Mouse (Mus musculus): Measurements from ENCODE around the gene Nppa. TPM values are rescaled to one million over a fixed set of nuclear protein-coding genes. Genes with fewer than 3 reads are reported as not detected.
A peak's percentile ranks its signal among the peaks of the same experiment; 100 is the strongest.

Gene Nppa
- polyA plus RNA-seq (2015; fragmentation: Nextera tagmentation; extraction: Ambion mirVana) = 0.36 and 6.1 TPM in 2 replicates

DNA sequence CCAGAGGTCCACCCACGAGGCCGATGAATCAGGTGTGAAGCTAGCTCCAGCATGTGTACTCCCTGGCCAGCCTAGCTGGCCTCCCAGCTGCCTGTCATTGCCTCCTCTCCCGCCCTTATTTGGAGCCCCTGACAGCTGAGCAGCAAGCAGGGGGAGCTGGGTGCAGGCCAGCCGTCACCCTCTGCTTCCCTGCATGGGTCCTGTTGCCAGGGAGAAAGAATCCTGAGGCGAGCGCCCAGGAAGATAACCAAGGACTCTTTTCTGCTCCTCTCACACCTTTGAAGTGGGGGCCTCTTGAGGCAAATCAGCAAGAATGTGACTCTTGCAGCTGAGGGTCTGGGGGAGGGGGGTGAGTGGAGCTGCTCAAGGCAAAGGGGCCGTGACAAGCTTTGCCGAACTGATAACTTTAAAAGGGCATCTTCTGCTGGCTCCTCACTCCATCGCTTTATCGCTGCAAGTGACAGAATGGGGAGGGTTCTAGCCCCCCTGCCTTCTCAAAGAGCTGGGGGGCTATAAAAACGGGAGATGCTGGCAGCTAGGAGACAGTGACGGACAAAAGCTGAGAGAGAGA lies at the start of gene Nppa:
Gene Nppa (plus strand): TSS at position 521 of the 571 bp plus-strand sequence.
- peaks cover 31% of the 10 kb centered on the region for H3K4me1 ChIP-seq (replicated peaks)
- H3K36me3 ChIP-seq = peaks cover 26% of the 10 kb centered on the region
- H3K9me3 ChIP-seq = no peaks in the 10 kb centered on the region
- H3K4me2 ChIP-seq = no peak within 1 kb of the TSS
- peak; percentile 33; the same call in 1 of the 2 replicates for ATAC-seq (ENCODE audit: low read depth)
- H3K9ac ChIP-seq = peak within 1 kb of the TSS; percentile 12; the same call in 1 of the 2 replicates
- WGBS = 29% methylated on average over 12 of the region's 12 CpGs
- H3K4me3 ChIP-seq = no peak within 1 kb of the TSS
- no peaks in the 10 kb centered on the region for H3K27me3 ChIP-seq
- H3K27ac ChIP-seq (replicated peaks) = peak within 1 kb of the TSS; percentile 65

DNA sequence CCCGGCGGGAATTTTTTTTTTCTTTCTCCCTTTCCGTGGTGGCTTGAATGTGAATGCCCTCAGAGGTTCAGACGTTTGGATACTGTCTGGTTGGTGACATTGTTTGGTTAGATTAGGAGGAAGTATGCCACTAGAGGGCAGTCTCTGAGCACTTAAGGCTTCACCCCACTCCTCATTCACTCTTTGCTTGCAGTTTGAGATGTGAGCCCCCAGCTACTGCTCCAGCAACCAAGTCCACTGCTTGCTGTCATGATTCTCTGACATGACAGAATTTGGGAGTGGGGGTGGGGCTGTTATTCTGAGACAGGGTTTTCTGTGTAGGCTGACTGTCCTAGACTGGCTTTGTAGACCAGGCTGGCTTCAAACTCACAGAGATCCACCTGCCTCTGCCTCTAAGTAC lies 46.9 kb upstream of the Nppa start:
- H3K4me2 ChIP-seq = no peak overlapping the region

DNA sequence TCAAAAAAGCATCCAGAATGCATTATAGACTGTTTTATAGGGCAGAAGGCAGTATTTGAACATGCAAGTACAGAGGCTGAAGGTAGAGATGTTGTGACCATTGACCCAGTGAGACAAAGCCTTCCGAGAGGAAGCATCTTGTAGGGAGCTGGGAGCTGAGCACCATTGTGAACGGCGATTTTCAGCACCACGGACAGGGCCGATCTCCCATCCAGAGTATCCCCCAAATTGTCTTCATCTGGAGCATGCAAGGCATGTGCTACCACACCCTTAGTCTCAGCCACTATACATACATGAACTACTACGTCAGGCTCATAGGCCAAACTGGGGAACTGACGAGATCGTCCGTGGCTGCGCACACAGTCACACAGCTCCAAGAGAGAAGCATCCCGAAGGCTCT lies 43.4 kb upstream of the Nppa start:
- Histone ChIP-seq H3K36me3 (peaks cover 3% of the 10 kb centered on the region; the same call in 1 of the 2 replicates), H3K27me3 (no peaks in the 10 kb centered on the region), H3K27ac (replicated peaks) (no peak overlapping the region), H3K4me2 (no peak overlapping the region), H3K4me3 (no peak overlapping the region), H3K4me1 (replicated peaks) (no peaks in the 10 kb centered on the region), H3K9me3 (no peaks in the 10 kb centered on the region), H3K9ac (no peak overlapping the region)
- ATAC-seq (ENCODE audit: low read depth) = no peak
- WGBS = 35% methylated on average over 11 of the region's 11 CpGs

More for the DNA sequence above, 46.9 kb upstream of the Nppa start:
- 15% methylated on average over 4 of the region's 4 CpGs for WGBS
- Histone ChIP-seq H3K4me3 (no peak overlapping the region), H3K9ac (no peak overlapping the region), H3K27me3 (no peaks in the 10 kb centered on the region), H3K27ac (replicated peaks) (no peak overlapping the region), H3K36me3 (peaks cover 23% of the 10 kb centered on the region), H3K9me3 (no peaks in the 10 kb centered on the region), H3K4me1 (replicated peaks) (no peaks in the 10 kb centered on the region)
- no peak for ATAC-seq (ENCODE audit: low read depth)

DNA sequence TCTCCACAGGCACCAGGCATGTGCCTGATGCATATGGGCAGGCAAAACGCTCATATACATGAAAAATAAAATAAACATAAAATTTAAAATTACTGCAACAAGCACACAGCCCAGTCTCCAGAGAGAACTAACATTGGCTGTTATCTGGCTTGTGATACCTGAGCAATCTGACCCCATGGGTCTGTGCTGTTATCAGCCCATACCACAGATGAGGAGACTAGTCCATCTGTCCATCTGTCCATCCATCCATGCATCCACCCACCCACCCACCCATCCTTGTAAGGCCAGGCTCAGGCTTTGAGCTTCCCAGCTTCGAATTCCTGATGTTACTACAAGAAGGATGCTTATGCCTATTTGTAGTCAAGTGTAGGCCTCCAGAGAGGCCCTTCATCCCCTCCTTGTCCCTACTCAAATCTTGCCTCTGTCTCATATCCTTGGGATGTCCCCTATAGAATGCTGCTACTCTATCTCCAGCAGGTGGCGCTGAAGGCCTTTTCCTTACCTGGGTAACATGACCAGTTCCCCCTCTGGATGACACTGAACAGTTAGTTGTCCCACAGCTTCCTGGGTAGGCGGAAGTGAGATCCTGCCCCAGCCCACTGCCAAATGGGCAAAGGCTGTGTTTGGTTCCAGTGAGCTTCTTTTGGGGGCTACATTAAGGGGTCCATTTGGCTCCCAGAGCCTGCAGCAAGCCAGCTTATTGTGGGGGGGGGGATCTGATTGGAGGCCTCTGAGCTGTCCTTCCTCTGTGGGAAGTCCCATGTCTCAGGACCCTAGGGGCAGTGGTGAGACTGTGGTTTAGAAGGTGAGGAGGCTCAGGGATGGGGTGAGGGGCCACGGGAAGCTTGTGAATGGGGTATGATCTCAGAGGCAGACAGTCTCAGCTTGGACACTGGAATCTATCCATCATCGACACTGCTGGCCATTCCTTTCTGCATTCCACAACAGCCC lies 40.4 kb upstream of the Nppa start:
- 44% methylated on average over 6 of the region's 6 CpGs for WGBS

DNA sequence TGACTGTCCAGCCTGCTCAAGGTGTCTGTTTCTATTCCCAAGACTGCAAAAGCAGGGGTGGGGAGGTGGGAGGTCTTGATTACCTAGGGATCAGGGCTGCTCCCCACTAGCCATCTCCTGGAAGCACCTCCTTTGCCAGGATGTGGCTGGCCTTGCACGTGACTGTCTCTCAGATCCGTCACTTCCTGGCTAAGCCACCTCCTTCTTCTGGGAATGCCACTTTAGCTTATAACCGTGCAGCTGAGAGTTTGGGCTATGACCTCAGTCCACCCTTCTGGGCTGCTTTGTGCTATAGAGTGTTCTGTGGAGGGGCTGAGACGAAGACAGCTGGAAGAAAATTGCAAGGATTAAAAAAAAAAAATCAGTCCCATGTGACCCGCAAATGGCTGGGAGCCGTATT lies 37.7 kb upstream of the Nppa start:
- Histone ChIP-seq H3K4me1 (replicated peaks) (no peaks in the 10 kb centered on the region), H3K36me3 (no peaks in the 10 kb centered on the region), H3K9me3 (no peaks in the 10 kb centered on the region), H3K27ac (replicated peaks) (no peak overlapping the region), H3K9ac (no peak overlapping the region), H3K27me3 (no peaks in the 10 kb centered on the region), H3K4me3 (no peak overlapping the region), H3K4me2 (no peak overlapping the region)
- ATAC-seq (ENCODE audit: low read depth) = no peak
- WGBS = 61% methylated on average over 6 of the region's 6 CpGs

More for the DNA sequence above, 40.4 kb upstream of the Nppa start:
- H3K36me3 ChIP-seq = no peaks in the 10 kb centered on the region
- H3K9me3 ChIP-seq = no peaks in the 10 kb centered on the region
- no peak overlapping the region for H3K27ac ChIP-seq (replicated peaks)
- no peaks in the 10 kb centered on the region for H3K4me1 ChIP-seq (replicated peaks)
- no peaks in the 10 kb centered on the region for H3K27me3 ChIP-seq
- peak; percentile 78; the same call in 1 of the 2 replicates for ATAC-seq (ENCODE audit: low read depth)
- H3K4me2 ChIP-seq = no peak overlapping the region
- no peak overlapping the region for H3K4me3 ChIP-seq
- H3K9ac ChIP-seq = no peak overlapping the region

DNA sequence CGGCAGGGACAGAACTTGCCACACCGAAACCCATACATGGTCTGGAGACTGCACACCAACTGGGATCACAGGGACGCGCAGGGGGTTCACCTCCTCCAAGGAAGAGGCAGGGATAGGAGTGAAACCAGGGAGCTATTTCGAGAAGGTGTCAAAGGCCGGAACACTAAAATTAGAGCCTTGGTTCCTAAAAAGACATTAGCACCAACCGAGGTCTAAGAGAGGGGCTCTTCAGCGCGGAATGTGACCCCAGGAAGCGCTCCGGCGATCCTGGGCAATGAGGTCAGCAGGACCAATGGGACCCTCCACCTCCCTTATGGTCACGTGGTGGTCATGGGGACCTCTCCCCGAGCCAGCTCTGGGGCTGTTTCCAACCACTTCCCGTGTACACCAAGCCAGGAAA lies 36.9 kb upstream of the Nppa start:
- WGBS = 87% methylated on average over 15 of the region's 15 CpGs
- H3K9ac ChIP-seq = no peak overlapping the region
- H3K4me2 ChIP-seq = no peak overlapping the region
- no peak for ATAC-seq (ENCODE audit: low read depth)
- no peaks in the 10 kb centered on the region for H3K36me3 ChIP-seq
- H3K27me3 ChIP-seq = no peaks in the 10 kb centered on the region
- H3K9me3 ChIP-seq = no peaks in the 10 kb centered on the region
- H3K27ac ChIP-seq (replicated peaks) = no peak overlapping the region
- no peaks in the 10 kb centered on the region for H3K4me1 ChIP-seq (replicated peaks)
- no peak overlapping the region for H3K4me3 ChIP-seq

DNA sequence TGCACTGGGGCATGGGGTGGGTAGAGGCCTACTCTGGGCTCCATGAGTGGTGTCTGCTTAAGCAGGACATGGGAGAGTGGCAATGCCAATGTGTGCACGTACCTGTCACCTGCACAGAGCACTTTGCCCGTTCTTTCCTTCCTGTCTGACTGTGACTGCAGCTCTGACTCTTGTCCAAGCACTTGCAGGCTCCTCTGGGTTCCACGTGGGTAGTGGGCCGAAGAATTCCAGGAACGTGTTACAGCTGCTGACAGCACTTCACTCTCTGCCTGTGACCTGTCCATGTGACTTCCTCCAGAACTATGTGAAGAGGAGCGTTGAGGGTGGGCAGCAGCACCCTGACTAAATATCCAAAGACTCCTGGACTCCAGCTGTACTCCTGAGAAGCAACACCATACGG lies 34.8 kb upstream of the Nppa start:
- no peak overlapping the region for H3K4me3 ChIP-seq
- no peaks in the 10 kb centered on the region for H3K27me3 ChIP-seq
- H3K4me1 ChIP-seq (replicated peaks) = no peaks in the 10 kb centered on the region
- no peak for ATAC-seq (ENCODE audit: low read depth)
- H3K27ac ChIP-seq (replicated peaks) = no peak overlapping the region
- no peaks in the 10 kb centered on the region for H3K9me3 ChIP-seq
- no peak overlapping the region for H3K9ac ChIP-seq
- no peak overlapping the region for H3K4me2 ChIP-seq
- no peaks in the 10 kb centered on the region for H3K36me3 ChIP-seq
- WGBS = 80% methylated on average over 7 of the region's 7 CpGs

DNA sequence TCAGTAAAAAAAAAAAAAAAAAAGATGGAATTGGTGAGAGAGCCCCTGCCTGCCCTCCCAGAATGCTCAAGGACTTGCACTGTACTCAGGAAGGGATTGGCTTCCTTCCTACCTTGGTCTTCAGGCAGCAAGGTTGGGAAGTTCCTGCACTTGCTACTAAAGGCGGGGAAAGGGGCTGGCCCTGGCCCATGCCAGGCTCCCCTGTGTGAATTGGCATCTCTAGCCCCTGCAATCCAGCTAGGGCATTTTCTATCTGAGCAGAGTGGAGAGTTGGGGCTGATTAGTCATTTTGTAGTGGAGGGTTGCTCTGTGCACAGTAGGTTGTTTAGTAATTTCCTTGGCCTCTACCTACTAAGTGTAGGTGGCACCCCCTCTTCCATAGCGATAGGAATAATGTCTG lies 31.7 kb upstream of the Nppa start:
- Histone ChIP-seq H3K9me3 (no peaks in the 10 kb centered on the region), H3K36me3 (no peaks in the 10 kb centered on the region), H3K4me2 (no peak overlapping the region), H3K27ac (replicated peaks) (no peak overlapping the region), H3K27me3 (no peaks in the 10 kb centered on the region), H3K4me1 (replicated peaks) (no peaks in the 10 kb centered on the region), H3K9ac (no peak overlapping the region), H3K4me3 (no peak overlapping the region)
- no peak for ATAC-seq (ENCODE audit: low read depth)
- WGBS = 88% methylated on average over 2 of the region's 2 CpGs

DNA sequence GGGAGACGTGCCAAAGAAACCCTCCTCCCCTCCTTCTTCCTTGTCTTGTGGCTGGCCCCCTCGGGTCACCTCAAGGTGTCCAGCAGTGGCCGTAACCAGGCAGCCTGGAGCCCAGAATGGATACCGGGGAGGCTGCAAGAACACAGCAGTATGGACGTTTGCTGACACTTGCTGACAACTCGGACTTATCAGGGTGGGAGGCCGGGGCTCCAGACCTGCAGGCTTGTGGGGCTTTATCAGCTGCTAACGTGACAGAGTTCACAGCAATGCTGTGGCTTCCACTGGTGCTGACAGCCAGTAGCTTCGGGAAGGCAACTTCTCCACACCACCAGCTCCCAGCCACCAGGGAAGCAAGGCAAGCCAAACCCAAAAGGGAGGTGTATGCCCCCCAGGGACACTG lies 31.2 kb upstream of the Nppa start:
- Histone ChIP-seq H3K27me3 (no peaks in the 10 kb centered on the region), H3K4me2 (no peak overlapping the region), H3K4me1 (replicated peaks) (no peaks in the 10 kb centered on the region), H3K9ac (no peak overlapping the region), H3K9me3 (no peaks in the 10 kb centered on the region), H3K27ac (replicated peaks) (no peak overlapping the region), H3K4me3 (no peak overlapping the region), H3K36me3 (no peaks in the 10 kb centered on the region)
- no peak for ATAC-seq (ENCODE audit: low read depth)
- 67% methylated on average over 9 of the region's 9 CpGs for WGBS

DNA sequence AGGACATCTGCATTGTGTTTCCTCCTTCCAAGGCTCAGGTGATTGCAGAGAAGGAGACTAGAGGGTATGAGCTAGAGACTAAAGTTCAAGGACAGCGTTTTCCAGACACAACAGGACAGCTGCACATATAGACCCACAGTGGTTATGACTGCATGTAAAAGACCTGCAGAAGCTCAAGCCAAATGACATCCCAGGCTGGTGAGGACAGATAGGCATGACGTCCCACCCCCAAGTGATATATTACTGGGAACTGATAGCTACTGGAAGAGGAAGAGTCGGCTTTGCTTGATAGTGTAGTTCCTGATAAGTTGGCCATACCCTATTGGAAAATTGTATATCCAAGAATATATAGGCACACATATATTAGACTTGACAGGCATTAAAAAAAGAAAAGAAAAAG lies 24.3 kb upstream of the Nppa start:
- Histone ChIP-seq H3K27me3 (no peaks in the 10 kb centered on the region), H3K27ac (replicated peaks) (no peak overlapping the region), H3K4me3 (no peak overlapping the region), H3K4me2 (no peak overlapping the region), H3K36me3 (no peaks in the 10 kb centered on the region), H3K4me1 (replicated peaks) (no peaks in the 10 kb centered on the region), H3K9ac (no peak overlapping the region), H3K9me3 (0 out of 2 replicates have a peak, but pooled peaks cover 3% of the 10 kb centered on the region)
- no peak for ATAC-seq (ENCODE audit: low read depth)
- WGBS = 84% methylated on average over 3 of the region's 3 CpGs

DNA sequence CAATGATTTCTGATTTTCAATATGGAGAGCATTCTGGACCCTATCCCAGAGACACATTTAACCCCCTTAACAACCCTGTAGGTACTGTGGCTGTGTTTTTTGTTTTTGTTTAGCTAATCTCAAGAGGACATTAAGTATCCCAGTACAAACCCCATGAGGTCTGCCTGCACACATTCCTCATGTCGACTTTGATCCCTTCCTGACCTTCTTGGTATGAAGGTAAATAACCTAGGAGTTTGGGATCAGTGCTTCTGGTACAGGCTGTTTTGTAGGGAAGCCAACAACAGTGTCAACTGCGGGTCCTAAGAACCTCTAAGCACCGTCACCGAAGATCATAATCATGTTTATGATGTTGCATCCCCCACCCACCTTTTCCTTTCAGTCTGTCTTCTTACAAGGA lies 22.8 kb upstream of the Nppa start:
- Histone ChIP-seq H3K27me3 (no peaks in the 10 kb centered on the region), H3K27ac (replicated peaks) (no peak overlapping the region), H3K9ac (no peak overlapping the region), H3K36me3 (no peaks in the 10 kb centered on the region), H3K4me1 (replicated peaks) (no peaks in the 10 kb centered on the region), H3K9me3 (0 out of 2 replicates have a peak, but pooled peaks cover 3% of the 10 kb centered on the region), H3K4me3 (no peak overlapping the region), H3K4me2 (no peak overlapping the region)
- no peak for ATAC-seq (ENCODE audit: low read depth)
- 81% methylated on average over 4 of the region's 4 CpGs for WGBS

DNA sequence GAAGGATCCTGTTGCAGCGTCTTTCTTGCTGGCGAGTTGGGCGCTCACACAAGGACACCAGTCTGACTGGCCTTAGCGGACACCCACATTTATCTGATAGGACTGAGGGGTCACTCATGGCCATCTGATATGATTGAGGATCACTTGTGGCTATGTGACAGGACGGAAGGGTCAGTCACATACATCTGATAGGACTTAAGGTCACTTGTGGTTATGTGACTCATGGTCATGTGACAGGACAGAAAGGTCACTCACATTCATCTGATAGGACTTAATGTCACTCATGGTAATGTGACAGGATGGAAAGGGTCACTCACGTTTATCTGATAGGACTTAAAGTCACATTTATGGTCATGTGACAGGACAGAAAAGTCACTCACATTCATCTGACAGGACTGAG lies 22.1 kb upstream of the Nppa start:
- WGBS = 91% methylated on average over 6 of the region's 6 CpGs
- 0 out of 2 replicates have a peak, but pooled peaks cover 3% of the 10 kb centered on the region for H3K9me3 ChIP-seq
- no peak overlapping the region for H3K9ac ChIP-seq
- no peak for ATAC-seq (ENCODE audit: low read depth)
- H3K4me1 ChIP-seq (replicated peaks) = no peaks in the 10 kb centered on the region
- H3K36me3 ChIP-seq = no peaks in the 10 kb centered on the region
- H3K4me2 ChIP-seq = no peak overlapping the region
- H3K27ac ChIP-seq (replicated peaks) = no peak overlapping the region
- H3K27me3 ChIP-seq = no peaks in the 10 kb centered on the region
- H3K4me3 ChIP-seq = no peak overlapping the region
